Mouse (Mus musculus) left cerebral cortex, postnatal 36 days (tissue): ENCODE results near the gene Gcgr. TPM values are rescaled to one million over a fixed set of nuclear protein-coding genes. Genes with fewer than 3 reads are reported as not detected.
"Not testable (repeated sequence)": the region's sequence is repeated elsewhere in the genome, so short reads cannot be mapped to it uniquely, and the experiment has no call there.

ENCODE experiments used
- DNase-seq, 2 experiments: peaks; one replicate each; pipeline ENCODE4 v3.0.0; 2021 to 2022; ENCODE audit warnings: low spot score in 2 of 2, mixed read lengths in 1 of 2
- intact Hi-C: fragments of 180-260 bp; cut with DNase I; formaldehyde crosslinking; loops from one replicate; pipeline ENCODE4 v1.15.1; 2025
- total RNA-seq, 2 experiments: library from RNA; stranded (reverse); gene quantifications; 2 replicates each; pipeline ENCODE4 v1.2.3; 2021

Gene Gcgr
- total RNA-seq, 2 experiments from 2014 or later: not detected

DNA sequence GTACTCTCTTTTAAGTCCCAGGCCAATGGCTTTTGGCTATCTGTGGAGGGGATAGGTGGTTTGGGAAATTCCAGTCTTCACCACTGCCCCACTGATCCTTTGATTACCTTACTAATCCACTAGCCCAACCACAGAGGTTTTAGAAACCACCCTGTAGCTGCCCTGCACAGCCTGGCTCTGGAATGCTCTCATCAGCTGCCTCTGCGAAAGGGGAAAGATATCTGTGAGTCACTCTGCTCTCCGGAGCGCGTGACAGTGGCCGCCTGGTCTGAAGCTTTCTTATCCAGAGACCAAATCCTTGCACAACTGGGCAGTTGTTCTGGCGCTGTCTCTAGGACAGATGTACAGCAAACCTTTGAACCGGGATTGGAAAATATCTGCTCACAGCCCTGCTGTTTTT is 24.3 kb downstream of the Gcgr start:
- DNase-seq: no peak
- intact Hi-C loops: no loop called here

DNA sequence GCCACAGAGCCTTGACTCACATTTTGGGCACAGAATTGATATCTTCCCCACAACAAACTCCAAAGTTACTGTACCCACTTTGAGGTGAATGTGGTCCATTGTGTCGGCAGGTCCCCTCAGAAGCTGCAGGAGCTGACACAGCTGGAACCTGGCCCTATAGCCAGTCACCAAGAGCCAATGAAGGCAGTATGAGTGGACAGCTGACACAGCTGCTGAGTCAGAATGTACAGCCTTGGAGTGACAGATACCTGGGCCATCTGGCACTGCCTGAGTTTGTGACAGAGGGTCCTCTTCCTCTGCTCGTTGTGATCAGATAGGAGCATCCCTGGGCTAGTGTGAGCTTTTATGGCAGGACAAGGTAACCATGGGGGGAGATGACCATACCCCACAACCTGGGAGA is 24.8 kb downstream of the Gcgr start:
- no peak for DNase-seq
- intact Hi-C loops: no loop called here

DNA sequence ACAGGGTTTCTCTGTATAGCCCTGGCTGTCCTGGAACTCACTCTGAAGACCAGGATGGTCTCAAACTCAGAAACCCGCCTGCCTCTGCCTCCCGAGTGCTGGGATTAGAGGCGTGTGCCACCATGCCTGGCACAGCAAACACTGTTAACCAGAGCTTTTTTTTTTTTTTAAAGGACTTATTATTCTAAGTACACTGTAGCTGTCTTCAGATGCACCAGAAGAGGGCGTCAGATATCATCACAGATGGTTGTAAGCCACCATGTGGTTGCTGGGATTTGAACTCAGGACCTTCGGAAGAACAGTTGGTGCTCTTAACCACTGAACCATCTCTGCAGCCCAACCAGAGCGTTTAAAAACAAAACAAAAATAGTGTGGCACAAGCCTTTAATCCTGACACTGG is 28.3 kb downstream of the Gcgr start:
- intact Hi-C loops, DNase-seq: not testable (repeated sequence)

DNA sequence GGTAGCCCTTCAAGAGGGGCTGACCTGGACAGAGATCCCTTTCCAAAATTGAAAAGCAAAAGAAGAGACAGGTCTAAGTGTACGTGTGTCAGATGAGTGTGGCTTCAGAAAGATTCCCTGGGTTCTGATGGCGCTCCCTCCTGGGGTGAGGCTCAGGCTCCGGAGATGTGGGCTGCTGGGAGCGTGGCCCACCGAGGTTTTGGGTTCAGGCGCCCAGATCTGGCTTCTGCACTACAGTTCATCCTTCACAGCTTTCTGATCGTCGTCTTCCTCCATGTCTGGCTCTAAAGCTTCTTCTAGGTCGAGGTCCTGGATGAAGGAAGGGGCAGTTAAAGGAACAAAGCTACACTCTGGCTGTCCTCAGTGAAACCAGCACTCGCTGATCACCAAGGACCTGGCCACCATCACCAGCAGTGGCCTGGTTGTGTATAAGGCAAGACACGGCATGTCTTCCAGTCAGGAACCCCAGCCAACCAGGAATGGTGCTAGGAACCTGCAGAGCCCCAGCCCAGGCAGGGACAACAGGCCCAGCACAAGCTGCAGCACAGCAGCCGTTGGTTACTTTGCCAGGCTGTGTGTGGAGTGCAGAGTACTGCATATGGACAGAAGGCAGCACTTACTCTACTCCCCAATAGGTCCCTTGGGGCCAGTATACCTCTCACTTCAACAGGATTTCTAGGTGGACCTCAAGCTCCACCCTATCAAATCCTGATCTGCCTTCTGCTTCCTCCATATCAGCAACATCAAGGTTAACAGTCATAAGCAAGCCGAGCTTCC is 30.6 kb downstream of the Gcgr start:
- DNase-seq: no peak
- intact Hi-C loops: no loop called here

DNA sequence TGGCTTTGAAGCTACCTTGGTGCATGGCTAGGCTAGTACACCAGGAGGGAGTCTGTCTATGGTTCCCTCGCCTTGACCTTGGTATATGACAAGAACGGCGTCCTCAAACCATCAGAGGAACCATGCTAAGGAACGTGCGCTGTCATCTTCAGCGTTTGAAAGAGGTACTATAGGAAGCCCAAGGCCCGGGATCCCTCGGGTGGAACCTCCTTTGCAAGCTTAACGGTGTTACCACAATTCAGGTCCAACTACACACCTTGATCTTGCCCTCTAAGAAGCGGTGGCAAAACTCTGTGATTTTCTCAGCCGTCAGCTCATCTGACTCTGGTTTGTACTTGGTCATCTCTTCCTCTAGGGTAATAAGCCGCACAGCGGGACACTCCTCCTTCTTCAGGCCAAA is 32.5 kb downstream of the Gcgr start:
- no peak for DNase-seq
- intact Hi-C loops: no loop called here

DNA sequence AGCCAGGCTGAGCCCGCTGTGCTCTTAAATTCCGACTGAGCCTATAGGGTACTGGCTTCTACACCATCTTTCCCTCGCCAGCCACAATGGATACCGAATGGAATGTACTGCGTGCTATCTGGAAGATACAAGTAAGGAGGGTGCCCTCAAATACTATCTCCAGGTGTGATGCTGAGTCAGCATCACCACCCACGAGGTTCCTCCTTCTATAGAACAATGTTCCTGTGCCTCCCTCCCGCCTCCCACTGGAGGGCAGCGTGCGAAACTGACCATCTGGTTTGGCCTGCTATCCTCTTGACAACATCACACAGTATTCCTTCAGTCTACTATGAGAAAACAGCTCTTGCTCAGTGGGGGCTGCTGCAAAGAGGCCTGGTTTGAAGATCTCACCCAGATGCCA is 34.6 kb downstream of the Gcgr start:
- peak in 1 of 2 experiments; percentile 11 for DNase-seq
- intact Hi-C loops: no loop called here

DNA sequence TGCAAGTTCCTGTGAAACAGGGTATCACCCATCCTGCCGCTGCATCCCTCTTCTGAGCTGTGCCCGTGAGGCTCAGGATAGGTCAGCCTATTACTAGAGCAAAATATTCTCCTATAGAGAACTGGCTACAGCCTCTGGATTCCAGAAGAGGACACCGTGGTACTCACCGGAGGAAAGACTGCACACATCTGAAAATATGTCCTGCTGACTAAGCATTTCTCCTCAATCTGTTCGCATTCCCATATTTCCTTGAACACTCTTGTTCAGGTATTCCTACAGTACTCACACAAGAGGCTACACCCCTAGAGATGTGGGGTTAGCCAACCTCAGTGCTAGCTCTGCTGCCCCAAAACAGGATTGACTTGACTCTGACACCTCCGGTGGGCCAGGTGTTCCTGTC is 37.8 kb downstream of the Gcgr start:
- intact Hi-C loops: no loop called here
- DNase-seq: no peak

DNA sequence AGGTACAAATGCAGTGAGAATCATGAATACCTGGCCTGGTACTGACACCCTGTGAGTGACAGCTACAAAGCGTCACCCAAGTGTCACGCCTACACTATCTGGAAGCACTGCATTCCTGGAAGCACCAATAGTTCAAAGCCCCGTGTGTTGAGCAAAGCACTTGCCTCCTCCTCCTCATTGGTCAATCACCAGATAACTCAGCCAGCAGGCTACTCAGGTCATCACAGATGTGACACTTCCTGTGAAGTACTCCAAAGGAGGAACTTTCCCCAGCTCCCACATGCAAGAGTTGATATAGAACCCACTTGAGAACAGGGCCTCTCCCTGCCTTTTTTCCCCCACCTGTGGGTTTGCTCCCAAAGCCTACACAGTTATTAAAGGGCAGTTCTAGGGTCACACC is 40.6 kb downstream of the Gcgr start:
- DNase-seq: no peak
- intact Hi-C loops: loop anchor here (2.0 to 10.0 kb wide), 2 partner anchors 56 to 86 kb away; partner anchors contain the start of gene Mrpl12

DNA sequence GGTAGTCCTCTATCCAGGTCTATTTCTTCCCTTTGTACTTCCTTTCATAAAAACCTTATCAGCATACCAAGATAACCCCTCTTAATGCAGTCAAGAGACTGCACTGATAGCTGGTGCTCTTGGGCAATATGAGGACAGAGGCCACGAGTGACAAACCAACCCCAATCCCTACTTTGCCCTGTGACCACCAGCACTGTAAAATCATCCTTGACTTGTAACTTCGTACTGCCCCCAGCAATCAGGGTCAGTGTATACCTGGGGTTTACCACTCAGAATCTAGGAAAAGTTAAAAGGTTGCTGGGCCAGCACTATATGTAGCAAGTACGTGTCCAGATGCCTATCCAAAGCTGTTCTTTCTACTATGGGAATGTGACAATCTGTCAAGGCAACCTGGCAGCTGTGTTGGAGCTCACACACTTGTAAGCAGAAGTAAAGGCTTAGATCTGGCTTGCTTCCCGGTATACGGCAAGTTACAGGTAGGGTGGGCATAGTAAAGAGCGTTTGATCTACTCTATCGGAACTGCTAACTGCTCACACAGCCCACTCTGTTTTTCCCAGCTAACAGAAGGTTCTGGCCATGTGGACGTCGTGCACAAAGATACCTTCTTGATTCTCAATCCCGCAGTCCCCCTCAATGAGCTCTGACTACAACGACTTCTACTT is 41.4 kb downstream of the Gcgr start:
- intact Hi-C loops: loop anchor here (2.0 to 10.0 kb wide), 2 partner anchors 57 to 87 kb away; partner anchors contain the start of gene Mrpl12

DNA sequence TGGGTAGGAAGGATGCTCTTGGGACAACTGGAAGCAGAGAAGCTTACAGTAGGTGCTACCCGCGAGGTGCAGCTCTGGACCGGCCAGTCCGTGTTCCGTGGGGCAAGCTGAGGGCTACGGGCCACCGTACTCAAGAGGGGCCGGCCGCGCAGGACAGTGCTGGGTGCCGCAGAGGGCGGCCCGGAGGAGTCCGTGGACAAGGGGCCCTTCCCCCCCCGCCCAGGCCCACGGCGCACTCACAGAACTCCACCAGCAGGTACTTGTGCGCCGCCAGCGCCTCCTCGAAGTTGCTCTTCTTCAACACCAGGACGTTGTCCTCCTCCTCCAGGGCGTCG is 41.9 kb downstream of the Gcgr start:
- intact Hi-C loops: loop anchor here (10.0 kb wide), 1 partner anchor 88 kb away; the partner anchor contains the start of gene Mrpl12
- peak in 1 of 2 experiments; percentile 18 for DNase-seq

More for the DNA sequence above, 41.4 kb downstream of the Gcgr start:
- DNase-seq: no peak

DNA sequence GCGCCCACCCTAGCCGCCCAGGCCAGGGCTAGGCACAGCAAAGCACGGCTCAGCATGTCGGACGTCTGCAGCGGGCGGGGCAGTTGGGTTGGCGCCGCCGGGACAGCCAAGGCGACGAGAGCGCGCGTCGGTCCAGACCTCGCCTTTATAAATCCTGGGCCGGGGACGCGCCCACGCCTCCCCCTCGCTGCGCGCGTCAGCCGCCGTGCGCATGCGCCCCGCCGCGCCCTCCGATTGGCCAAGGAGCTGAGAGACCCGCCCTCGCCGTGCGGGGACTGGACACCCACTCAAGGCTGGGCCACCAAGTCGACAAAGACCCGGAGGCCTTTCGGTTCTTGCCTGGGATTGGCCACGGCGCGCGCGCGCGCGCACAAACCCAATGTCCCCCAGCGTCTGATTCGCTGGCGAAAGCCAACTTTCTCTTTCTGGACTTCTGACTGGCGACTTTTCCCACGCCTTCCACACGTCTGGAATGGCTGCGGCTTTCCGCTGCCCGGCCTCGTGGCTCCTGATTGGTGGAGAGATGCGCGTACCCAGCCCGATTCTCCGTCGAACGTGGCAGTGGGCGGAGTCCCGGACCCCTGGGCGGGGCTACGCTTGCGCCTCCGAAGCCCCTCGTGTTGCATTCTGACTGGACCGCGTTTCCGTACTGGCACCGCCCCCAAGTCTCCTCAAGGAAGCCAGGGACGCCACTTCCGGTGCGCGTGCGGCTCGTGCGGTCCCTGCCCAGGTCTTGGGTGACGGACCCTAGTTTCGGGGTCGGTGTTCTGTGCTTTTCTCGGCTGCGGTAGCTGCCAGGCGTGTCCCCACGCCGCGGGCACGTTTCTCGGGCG is 42.5 kb downstream of the Gcgr start, which contains the start of gene P4hb:
P4hb (minus strand) TSS at position 502 of the 833 bp plus-strand sequence.
- intact Hi-C loops: loop anchor here (1.0 to 10.0 kb wide), 2 partner anchors 8 to 88 kb away; partner anchors contain the start of genes Arhgdia and Mrpl12
- DNase-seq: peak; percentile 100

DNA sequence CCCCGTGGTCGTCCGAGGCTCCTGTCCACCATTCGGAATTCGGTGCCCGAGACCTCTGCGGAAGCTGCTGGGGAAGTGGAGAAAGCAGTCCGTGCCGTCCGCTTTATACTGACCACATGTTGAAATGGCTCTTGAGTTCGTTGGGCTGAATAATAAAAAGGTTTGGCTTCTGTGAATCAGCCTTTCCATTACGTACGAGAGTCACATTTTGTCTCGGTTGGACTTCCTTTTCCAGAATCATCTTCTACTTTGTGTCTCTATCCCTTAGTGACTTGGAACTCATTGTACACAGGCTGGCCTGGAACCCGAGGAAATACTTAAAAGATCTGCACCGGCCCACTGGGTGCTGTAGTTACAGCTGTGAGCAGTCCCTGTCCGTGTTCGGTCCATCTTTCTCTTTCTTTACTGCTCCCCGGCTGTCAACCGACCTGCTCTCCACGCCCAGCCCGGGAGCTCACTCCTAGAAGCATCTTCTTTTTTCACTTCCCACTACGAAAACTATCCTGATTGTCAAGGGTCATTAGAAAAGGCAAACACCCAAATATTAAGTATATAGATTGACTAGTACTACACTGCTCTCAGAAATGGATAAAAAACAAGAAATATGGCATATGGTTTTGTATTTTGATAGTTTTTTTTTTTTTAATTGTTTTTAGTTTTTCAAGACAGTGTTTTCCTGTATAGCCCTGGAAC is 43.2 kb downstream of the Gcgr start:
- intact Hi-C loops: loop anchor here (1.0 to 10.0 kb wide), 2 partner anchors 8 to 89 kb away; partner anchors contain the start of genes Arhgdia and Mrpl12
- DNase-seq: no peak

DNA sequence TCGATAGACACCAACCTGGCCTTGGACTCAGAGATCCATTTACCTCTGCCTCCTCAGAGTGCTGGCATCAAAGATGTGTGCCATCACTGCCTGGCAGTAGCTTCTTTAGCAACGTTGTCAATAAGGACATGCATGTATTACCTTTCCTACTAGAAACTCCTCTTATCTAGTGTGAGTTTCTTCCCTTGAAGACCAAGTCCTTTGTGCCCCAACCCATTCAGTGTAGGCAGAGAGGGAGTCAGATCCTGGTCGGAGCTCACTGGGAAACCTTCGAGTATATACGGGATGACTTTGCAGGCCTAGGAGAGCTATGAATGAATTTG is 43.7 kb downstream of the Gcgr start:
- intact Hi-C loops: loop anchor here (10.0 kb wide), 1 partner anchor 89 kb away; the partner anchor contains the start of gene Mrpl12

DNA sequence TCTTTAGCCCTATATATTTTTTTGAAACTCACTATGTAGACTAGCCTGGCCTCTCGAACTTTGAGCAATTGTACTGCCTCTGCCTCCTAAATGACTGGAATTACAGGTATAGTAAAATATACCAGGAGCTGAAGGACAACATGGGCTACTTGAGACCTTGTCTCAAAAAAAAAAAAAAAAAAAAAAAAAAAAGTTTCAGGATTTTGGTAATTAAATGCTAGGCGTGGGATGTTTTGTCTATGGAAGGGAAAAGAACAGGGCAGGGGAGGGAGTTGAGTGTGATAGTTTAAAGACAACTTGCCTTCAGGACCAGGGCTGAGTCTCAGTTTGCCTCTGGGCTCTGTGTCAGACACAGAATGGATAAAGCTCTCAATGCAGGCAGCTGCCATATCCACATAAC is 44.5 kb downstream of the Gcgr start:
- intact Hi-C loops: loop anchor here (10.0 kb wide), 1 partner anchor 90 kb away; the partner anchor contains the start of gene Mrpl12
- no peak for DNase-seq

More for the DNA sequence above, 43.7 kb downstream of the Gcgr start:
- no peak for DNase-seq

DNA sequence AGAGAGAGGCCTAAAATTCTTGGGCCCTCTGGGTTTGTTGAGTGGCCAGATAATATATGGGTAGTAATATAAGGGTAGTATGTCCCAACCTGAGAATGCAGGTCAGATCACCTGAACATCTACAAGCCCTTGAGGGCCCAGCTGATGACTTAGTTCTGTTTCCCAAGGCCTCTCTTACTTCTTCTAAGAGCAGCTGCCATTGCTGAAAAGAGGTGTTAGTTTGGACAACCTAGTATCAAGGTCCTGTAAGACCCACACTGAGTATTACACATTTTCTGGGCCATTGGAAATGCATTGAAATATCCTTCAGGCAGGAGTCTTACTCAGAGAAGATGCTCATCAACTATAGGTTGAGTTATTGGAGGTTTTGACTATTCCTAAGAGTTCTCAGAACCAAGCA is 45.4 kb downstream of the Gcgr start:
- intact Hi-C loops: loop anchor here (10.0 kb wide), 1 partner anchor 91 kb away; the partner anchor contains the start of gene Mrpl12
- no peak for DNase-seq

DNA sequence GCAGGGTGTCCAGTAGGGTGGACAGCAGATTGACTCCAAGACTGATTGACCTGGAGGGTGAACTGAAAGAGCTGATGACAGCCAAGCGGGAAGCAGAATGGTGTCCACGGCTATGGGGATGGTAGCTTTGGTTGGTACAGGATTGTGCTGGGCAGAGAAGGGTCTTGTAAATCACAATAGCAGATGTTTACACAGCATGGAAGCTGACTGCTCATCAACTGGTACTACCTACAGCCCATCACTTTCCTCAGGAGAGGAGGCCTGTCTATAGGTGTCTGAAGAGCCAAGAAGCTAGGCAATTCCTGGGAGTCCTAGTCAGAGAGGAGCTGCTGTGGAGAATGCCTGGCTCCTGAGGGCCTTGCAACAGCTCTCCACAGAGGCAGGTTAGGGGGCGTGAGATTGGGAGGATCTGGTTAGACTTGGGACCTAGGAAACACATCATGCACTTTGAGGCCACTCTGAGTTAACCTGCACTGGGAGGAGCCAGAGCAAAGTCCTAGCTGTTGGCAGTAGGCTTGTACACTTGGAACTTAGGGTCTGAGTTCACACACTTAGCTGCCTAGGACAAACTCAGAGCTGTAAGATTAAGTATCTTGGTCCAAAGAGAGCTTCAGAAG is 46.0 kb downstream of the Gcgr start:
- no peak for DNase-seq
- intact Hi-C loops: loop anchor here (10.0 kb wide), 1 partner anchor 92 kb away; the partner anchor contains the start of gene Mrpl12

DNA sequence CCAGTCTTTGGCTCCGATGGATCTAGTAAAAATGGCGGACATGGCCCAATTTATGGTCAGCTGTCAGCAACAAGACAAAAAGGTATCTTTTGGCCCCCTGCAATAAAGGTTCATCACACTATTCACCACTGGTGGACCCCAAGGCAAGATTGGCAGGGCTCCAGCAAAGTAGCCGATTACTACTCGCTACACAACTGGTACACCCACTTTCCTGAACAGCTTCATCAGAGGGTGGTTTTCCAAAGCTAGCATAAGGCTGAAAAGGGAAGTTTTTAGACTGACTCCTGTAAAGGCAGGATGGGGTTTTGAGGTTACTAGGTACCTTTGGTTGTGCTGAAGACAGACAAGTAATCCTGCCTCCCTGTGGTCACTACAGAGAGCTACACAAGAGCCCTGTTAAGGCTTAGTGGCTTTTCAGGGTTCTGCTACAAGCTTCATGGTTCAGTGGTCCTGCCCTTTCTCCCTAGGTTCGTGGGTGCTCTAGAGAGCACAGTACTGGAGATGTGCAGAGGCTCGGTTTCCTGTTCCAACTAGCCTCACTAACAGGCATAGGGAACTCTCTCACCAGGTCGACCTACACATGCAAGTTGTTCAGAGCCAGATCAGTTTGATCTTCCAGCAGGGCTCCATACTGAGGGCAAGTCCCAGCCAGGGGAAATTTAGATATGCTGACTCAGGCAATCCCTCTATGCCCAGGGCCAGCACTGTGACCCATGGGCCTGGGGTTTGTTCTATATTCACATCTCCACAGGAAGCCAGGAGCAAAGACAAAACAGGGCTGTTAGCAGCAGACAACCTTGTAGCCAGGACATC is 46.9 kb downstream of the Gcgr start:
- intact Hi-C loops: loop anchor here (10.0 kb wide), 1 partner anchor 93 kb away; the partner anchor contains the start of gene Mrpl12
- no peak for DNase-seq
